Mouse (Mus musculus) midbrain, embryonic 13.5 days (tissue): ENCODE measurements at regions not wholly inside any gene's neighbourhood (a gene's known extent, or its start where the extent isn't known, plus 50 kb on each side); places are given as distances from the start of the nearest gene placed in this dataset.
A peak's percentile ranks its signal among the peaks of the same experiment; 100 is the strongest.

Experiments used
- ATAC-seq: fragments of 200-750 bp; cut with Nextera tagmentation; 2 replicates; pipeline ENCODE4 v1.8.0; 2017; ENCODE audit warnings: mild to moderate bottlenecking, moderate TSS enrichment, moderate library complexity
- H3K27ac ChIP-seq: fragments of 300-500 bp; sonication (generic); 2 replicates; pipeline ENCODE4 v1.5.1; 2015; ENCODE audit warnings: inconsistent platforms, mild to moderate bottlenecking, moderate library complexity
- H3K27me3 ChIP-seq: fragments of 300-500 bp; sonication (generic); 2 replicates; pipeline ENCODE4 v1.6.1; 2015; ENCODE audit warnings: mild to moderate bottlenecking, inconsistent platforms
- H3K36me3 ChIP-seq: fragments of 300-500 bp; sonication (generic); 2 replicates; pipeline ENCODE4 v1.6.1; 2015; ENCODE audit warnings: mild to moderate bottlenecking, inconsistent platforms
- H3K4me1 ChIP-seq: fragments of 300-500 bp; sonication (generic); replicated peaks from 2 replicates; pipeline ENCODE4 v1.6.1; 2015; ENCODE audit warnings: inconsistent platforms
- H3K4me2 ChIP-seq: fragments of 300-500 bp; sonication (generic); replicated peaks from 2 replicates; pipeline ENCODE4 v1.6.1; 2015; ENCODE audit warnings: moderate library complexity, mild to moderate bottlenecking, inconsistent platforms
- H3K4me3 ChIP-seq: fragments of 300-500 bp; sonication (generic); replicated peaks from 2 replicates; pipeline ENCODE4 v1.5.1; 2015; ENCODE audit warnings: mild to moderate bottlenecking, inconsistent platforms
- H3K9ac ChIP-seq: fragments of 300-500 bp; sonication (generic); replicated peaks from 2 replicates; pipeline ENCODE4 v1.6.1; 2015; ENCODE audit warnings: mild to moderate bottlenecking, inconsistent platforms
- H3K9me3 ChIP-seq: fragments of 300-500 bp; sonication (generic); 2 replicates; pipeline ENCODE4 v1.6.1; 2016; ENCODE audit warnings: mild to moderate bottlenecking, inconsistent platforms
- WGBS: fragments of 180-500 bp; shearing (Covaris S2); methylation state at CpG from one replicate; pipeline ENCODE4 v1.1.7; 2015; 5-methylcytosine and 5-hydroxymethylcytosine counted together

DNA sequence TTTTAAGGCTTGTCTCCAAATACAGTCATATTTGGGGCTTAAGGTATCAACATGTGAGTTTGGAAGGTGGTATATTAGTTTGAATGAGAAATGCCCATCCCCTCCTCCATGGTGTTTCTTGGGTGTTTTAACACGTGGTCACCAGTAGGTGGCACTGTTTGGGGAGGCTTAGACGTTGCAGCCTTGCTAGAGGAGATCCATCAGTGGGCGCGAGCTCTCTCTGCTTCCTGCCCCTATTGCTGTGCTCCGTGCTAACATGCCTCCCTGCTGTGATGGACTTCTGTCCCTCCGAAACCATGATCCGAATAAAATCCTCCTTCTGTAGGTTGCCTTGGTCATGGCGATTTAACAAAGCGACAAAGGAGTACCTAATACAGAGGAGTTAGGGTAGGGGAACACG lies 183.3 kb downstream of the Barhl2 start:
- H3K27ac ChIP-seq: no peak overlapping the region
- H3K9ac ChIP-seq: no peak overlapping the region
- H3K4me1 ChIP-seq: no peaks in the 10 kb centered on the region; the same call in 1 of the 2 replicates
- ATAC-seq: peak; percentile 58; the same call in 1 of the 2 replicates
- 24% methylated on average over 10 of the region's 10 CpGs for WGBS
- H3K4me2 ChIP-seq: no peak overlapping the region
- H3K4me3 ChIP-seq: no peak overlapping the region
- no peaks in the 10 kb centered on the region for H3K36me3 ChIP-seq
- H3K9me3 ChIP-seq: no peaks in the 10 kb centered on the region
- no peaks in the 10 kb centered on the region for H3K27me3 ChIP-seq

DNA sequence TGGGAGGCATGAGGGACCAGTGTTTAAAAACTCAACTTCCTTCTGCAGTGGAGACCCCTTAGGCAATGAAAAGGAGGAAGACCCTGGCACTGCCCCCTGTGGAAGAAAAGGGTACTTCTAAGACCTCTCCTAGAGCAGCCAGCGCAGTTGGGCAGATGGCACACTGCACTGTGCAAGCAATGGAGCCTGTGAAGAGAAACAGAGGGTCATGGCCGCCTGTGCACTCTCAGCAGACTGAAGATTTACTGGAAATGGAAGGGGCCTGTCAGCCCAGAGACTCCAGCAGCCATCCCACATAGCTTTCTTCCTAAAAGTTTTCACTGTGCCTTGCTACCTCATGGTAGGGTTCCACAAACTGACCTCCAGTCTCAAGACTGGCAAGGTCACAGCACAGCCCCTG lies 193.4 kb downstream of the Barhl2 start:
- H3K9me3 ChIP-seq: no peaks in the 10 kb centered on the region
- ATAC-seq: no peak
- no peaks in the 10 kb centered on the region for H3K36me3 ChIP-seq
- WGBS: 73% methylated on average over 2 of the region's 2 CpGs
- H3K9ac ChIP-seq: no peak overlapping the region
- no peak overlapping the region for H3K4me2 ChIP-seq
- H3K4me1 ChIP-seq: no peaks in the 10 kb centered on the region
- H3K27me3 ChIP-seq: no peaks in the 10 kb centered on the region
- H3K27ac ChIP-seq: no peak overlapping the region
- H3K4me3 ChIP-seq: no peak overlapping the region

DNA sequence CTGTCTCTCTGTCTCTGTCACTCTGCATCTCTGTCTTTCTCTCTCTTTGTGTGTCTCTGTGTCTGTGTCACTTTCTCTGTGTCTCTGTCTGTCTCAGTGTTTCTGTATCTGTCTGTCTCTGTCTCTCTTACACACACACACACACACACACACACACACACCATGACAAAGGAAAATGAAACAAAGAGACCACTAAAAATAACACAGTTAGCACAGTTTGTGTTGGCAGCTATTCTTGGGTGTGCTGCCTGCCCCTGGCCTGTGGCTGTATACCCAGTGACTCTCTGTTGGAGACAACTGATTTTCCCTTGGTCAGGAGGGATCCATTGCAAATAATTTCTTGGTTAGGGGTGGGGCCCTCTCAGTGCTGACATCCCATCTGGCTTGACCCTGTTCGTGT lies 200.8 kb downstream of the Barhl2 start:
- H3K27me3 ChIP-seq: no peaks in the 10 kb centered on the region
- WGBS: 80% methylated on average over 1 of the region's 1 CpGs

GRCm38 (mm10) chr5:106229154-106229553 lies 228.8 kb downstream of the Barhl2 start:
- Histone ChIP-seq H3K4me2 (no peak overlapping the region), H3K4me3 (no peak overlapping the region), H3K36me3 (no peaks in the 10 kb centered on the region), H3K27me3 (no peaks in the 10 kb centered on the region), H3K27ac (no peak overlapping the region), H3K9me3 (no peaks in the 10 kb centered on the region), H3K4me1 (no peaks in the 10 kb centered on the region), H3K9ac (no peak overlapping the region)
- ATAC-seq: no peak
- WGBS: 61% methylated on average over 3 of the region's 3 CpGs

More for the DNA sequence above, 200.8 kb downstream of the Barhl2 start:
- no peak for ATAC-seq
- H3K9ac ChIP-seq: no peak overlapping the region
- no peaks in the 10 kb centered on the region for H3K4me1 ChIP-seq
- no peak overlapping the region for H3K27ac ChIP-seq
- H3K4me2 ChIP-seq: no peak overlapping the region
- no peaks in the 10 kb centered on the region for H3K9me3 ChIP-seq
- no peaks in the 10 kb centered on the region for H3K36me3 ChIP-seq
- no peak overlapping the region for H3K4me3 ChIP-seq

- no peak overlapping the region for H3K4me3 ChIP-seq
- no peak overlapping the region for H3K9ac ChIP-seq
- WGBS: 60% methylated on average over 7 of the region's 7 CpGs
- H3K9me3 ChIP-seq: no peaks in the 10 kb centered on the region
- no peak for ATAC-seq
- no peak overlapping the region for H3K27ac ChIP-seq
- H3K4me1 ChIP-seq: no peaks in the 10 kb centered on the region
- H3K27me3 ChIP-seq: no peaks in the 10 kb centered on the region
- H3K4me2 ChIP-seq: no peak overlapping the region
- H3K36me3 ChIP-seq: no peaks in the 10 kb centered on the region
Measured at GRCm38 (mm10) chr5:106224141-106224540, 233.8 kb downstream of the Barhl2 start.

- H3K4me2 ChIP-seq: no peak overlapping the region
- no peaks in the 10 kb centered on the region for H3K36me3 ChIP-seq
- H3K9ac ChIP-seq: no peak overlapping the region
- 87% methylated on average over 5 of the region's 5 CpGs for WGBS
- no peaks in the 10 kb centered on the region for H3K9me3 ChIP-seq
- H3K27ac ChIP-seq: no peak overlapping the region
- H3K4me3 ChIP-seq: no peak overlapping the region
- peaks cover 21% of the 10 kb centered on the region for H3K4me1 ChIP-seq
- no peak for ATAC-seq
- H3K27me3 ChIP-seq: no peaks in the 10 kb centered on the region
Measured at GRCm38 (mm10) chr5:106209543-106209942, 248.4 kb downstream of the Barhl2 start.

DNA sequence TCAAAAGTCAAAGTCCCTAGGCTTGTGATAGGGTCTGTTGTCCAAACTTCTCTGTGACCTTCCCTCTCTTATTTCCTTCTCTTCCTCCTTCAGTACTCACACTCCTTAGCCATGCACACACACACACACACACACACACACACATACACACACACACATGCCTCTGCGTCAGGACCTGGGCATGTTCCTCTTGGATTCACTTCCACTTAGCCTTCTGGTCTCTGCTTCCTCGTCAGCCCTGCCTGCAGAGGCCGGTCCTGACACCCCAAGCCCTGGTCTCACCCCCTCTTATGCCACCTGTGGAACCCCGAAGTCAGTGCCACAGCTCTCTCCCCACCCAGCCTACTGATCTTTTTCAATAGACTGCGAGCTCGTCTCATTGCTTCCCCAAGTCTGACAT lies 250.3 kb downstream of the Barhl2 start:
- WGBS: 76% methylated on average over 6 of the region's 6 CpGs

DNA sequence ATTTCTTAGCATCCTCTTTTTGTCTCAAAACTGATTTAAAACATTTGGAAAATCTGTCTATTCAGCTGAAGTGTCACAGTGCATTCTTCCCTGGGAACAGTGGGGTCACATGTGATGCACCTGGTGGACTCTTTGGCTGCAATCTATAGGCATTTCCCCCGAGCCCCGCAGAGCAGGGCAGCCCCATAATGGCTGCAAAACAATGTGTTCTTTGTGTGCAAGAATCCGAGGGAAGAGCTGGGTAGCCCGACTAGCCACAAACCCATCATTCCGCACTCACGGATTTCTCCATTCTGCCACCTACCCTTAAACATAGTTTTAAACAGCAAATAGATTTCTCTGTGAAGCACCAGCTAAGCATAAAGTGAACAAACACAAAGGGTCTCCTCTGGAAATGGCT lies 252.2 kb downstream of the Barhl2 start:
- no peaks in the 10 kb centered on the region for H3K36me3 ChIP-seq
- H3K27ac ChIP-seq: peak overlapping the region; percentile 22; the same call in 1 of the 2 replicates
- peak overlapping the region; percentile 4; the same call in 1 of the 2 replicates for H3K9ac ChIP-seq

More for the DNA sequence above, 250.3 kb downstream of the Barhl2 start:
- Histone ChIP-seq H3K9ac (no peak overlapping the region), H3K4me3 (no peak overlapping the region), H3K4me1 (peaks cover 21% of the 10 kb centered on the region), H3K27me3 (no peaks in the 10 kb centered on the region), H3K27ac (no peak overlapping the region), H3K9me3 (no peaks in the 10 kb centered on the region), H3K4me2 (no peak overlapping the region), H3K36me3 (no peaks in the 10 kb centered on the region)
- ATAC-seq: no peak

GRCm38 (mm10) chr5:106200631-106201030 lies 257.3 kb downstream of the Barhl2 start:
- Histone ChIP-seq H3K27me3 (no peaks in the 10 kb centered on the region), H3K27ac (peak overlapping the region; percentile 64), H3K9me3 (no peaks in the 10 kb centered on the region), H3K9ac (no peak overlapping the region), H3K36me3 (no peaks in the 10 kb centered on the region), H3K4me2 (peak overlapping the region; percentile 23; the same call in 1 of the 2 replicates), H3K4me1 (peaks cover 20% of the 10 kb centered on the region), H3K4me3 (no peak overlapping the region)
- 71% methylated on average over 16 of the region's 16 CpGs for WGBS
- no peak for ATAC-seq

More for the DNA sequence above, 252.2 kb downstream of the Barhl2 start:
- Histone ChIP-seq H3K4me2 (peak overlapping the region; percentile 24), H3K27me3 (no peaks in the 10 kb centered on the region), H3K4me1 (peaks cover 31% of the 10 kb centered on the region), H3K9me3 (no peaks in the 10 kb centered on the region), H3K4me3 (no peak overlapping the region)
- ATAC-seq: peak; percentile 32; the same call in 1 of the 2 replicates
- 14% methylated on average over 6 of the region's 6 CpGs for WGBS

GRCm38 (mm10) chr5:106199061-106199460 lies 258.9 kb downstream of the Barhl2 start:
- 76% methylated on average over 3 of the region's 3 CpGs for WGBS
- no peaks in the 10 kb centered on the region for H3K9me3 ChIP-seq
- H3K27ac ChIP-seq: no peak overlapping the region
- no peak for ATAC-seq
- H3K9ac ChIP-seq: no peak overlapping the region
- no peaks in the 10 kb centered on the region for H3K27me3 ChIP-seq
- no peaks in the 10 kb centered on the region for H3K36me3 ChIP-seq
- peaks cover 11% of the 10 kb centered on the region for H3K4me1 ChIP-seq
- no peak overlapping the region for H3K4me3 ChIP-seq
- no peak overlapping the region for H3K4me2 ChIP-seq

DNA sequence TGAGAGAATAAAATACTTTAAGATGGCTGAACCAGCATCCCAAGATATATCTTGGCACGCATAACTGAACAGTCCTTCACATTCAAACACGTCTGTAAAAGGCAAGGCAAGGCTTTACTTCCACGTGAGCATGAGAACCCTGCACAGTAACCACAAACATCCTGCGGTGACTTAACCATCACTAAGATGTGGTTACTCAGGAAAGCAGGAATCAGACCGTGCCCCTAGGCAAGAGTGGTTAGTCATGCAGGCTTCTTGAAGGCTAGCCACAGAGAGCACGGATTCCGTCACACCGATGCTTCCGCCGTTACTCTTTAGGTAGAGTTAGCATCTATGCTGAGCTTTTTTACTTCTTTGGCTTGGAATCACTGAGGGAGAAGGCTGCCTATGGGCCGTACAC lies 266.8 kb downstream of the Barhl2 start:
- Histone ChIP-seq H3K27ac (no peak overlapping the region), H3K4me3 (no peak overlapping the region), H3K36me3 (no peaks in the 10 kb centered on the region), H3K9me3 (no peaks in the 10 kb centered on the region), H3K4me1 (no peaks in the 10 kb centered on the region), H3K27me3 (no peaks in the 10 kb centered on the region), H3K9ac (no peak overlapping the region), H3K4me2 (no peak overlapping the region)
- no peak for ATAC-seq
- 92% methylated on average over 11 of the region's 11 CpGs for WGBS

- ATAC-seq: no peak
- Histone ChIP-seq H3K27ac (no peak overlapping the region), H3K9ac (no peak overlapping the region), H3K36me3 (no peaks in the 10 kb centered on the region), H3K27me3 (no peaks in the 10 kb centered on the region), H3K9me3 (peaks cover 5% of the 10 kb centered on the region; the same call in 1 of the 2 replicates), H3K4me1 (no peaks in the 10 kb centered on the region), H3K4me3 (no peak overlapping the region), H3K4me2 (no peak overlapping the region)
- WGBS: 92% methylated on average over 23 of the region's 23 CpGs
Measured at GRCm38 (mm10) chr5:106181726-106182125, 276.2 kb downstream of the Barhl2 start.

GRCm38 (mm10) chr5:106172162-106172561 lies 285.8 kb downstream of the Barhl2 start:
- peaks cover 10% of the 10 kb centered on the region for H3K4me1 ChIP-seq
- no peaks in the 10 kb centered on the region for H3K9me3 ChIP-seq
- H3K4me2 ChIP-seq: no peak overlapping the region
- H3K36me3 ChIP-seq: no peaks in the 10 kb centered on the region
- 28% methylated on average over 3 of the region's 3 CpGs for WGBS
- peak; percentile 45; the same call in 1 of the 2 replicates for ATAC-seq
- no peaks in the 10 kb centered on the region for H3K27me3 ChIP-seq
- H3K9ac ChIP-seq: no peak overlapping the region
- H3K4me3 ChIP-seq: no peak overlapping the region
- H3K27ac ChIP-seq: no peak overlapping the region
